Mouse (Mus musculus) brain, embryonic 18.5 days (tissue): ENCODE results near the gene Rexo4.

Experiments used
- DNase-seq: peaks from one replicate; pipeline ENCODE4 v3.0.0-alpha.2; 2012; ENCODE audit warnings: low read depth, low spot score

The Rexo4 gene

DNA sequence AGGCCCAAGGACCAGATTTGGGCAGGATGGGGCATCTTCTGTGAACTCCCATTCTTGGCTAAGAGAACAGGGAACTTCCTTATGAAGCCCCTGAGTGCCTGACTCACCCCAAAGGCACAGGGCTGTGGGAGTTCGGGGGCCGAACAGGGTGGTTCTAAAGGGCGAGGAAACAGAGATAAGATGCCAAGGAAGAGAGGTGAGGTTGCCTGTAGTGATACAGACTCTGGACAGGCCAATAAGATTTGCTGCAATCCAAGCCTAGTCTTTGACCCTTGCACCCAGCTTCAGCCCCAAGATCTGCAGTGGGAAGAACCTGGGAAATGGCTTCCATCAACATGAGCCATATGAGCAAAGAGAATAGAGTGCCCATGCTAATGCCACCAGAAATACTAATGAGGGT, 20.9 kb downstream of the Rexo4 start:
- DNase-seq: no peak

DNA sequence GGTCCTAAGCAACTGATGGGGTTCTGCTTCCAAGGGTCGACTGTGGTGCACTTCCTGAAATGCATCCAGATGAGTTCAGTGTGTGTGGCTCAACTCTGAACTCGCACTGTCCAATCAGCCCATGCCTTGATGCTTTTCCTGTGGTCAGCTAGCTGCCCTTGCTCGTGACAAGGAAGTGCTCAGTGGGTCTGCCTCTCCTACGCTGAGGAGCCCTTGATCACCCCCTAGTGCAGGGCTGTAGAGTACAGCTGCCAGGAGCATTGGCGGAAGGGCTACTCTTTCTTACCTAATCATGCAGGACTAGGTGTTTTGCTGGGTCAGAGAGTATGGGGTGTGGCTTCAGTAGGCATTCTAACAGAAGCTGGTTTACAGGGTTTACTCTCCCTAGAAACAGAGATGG, 22.6 kb downstream of the Rexo4 start:
- no peak for DNase-seq

DNA sequence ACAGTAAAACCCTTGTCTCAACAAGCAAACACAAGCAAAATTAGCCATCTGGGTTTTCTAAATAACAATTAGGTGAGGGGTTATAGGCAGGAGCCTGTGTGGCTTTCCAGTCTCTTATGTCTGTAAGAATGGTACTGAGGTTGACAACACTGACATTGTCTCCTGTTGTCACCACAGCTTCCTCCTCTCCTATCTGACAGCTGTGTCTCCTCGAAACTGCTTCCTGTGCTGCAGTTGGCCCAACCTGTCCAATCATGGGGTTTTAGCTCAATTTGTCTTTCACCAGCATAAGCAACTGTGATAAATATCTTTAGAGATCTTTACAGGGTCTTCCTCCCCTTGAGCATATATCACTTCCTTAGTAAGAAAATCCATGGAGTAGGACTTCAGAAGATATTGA, 27.8 kb downstream of the Rexo4 start:
- no peak for DNase-seq

DNA sequence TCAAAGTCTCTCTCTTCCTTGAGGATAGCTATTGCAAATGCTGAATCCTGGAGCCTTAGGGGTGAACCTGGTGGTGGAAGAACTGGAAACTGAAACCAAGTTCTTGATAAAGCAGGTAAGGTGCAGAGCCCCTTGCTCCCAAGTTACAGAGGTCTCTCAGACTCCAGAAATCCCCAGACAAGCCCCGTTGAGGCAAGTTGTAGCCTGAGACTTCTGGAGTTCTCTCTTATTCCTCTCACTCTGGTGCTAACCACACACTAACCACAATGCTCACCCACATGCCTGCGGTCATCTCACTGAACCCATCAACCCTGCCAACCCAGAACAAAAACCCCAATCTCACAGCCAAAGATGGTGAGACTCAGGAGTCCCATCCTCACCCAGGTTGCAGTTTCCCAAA, 28.9 kb downstream of the Rexo4 start:
- DNase-seq: no peak

DNA sequence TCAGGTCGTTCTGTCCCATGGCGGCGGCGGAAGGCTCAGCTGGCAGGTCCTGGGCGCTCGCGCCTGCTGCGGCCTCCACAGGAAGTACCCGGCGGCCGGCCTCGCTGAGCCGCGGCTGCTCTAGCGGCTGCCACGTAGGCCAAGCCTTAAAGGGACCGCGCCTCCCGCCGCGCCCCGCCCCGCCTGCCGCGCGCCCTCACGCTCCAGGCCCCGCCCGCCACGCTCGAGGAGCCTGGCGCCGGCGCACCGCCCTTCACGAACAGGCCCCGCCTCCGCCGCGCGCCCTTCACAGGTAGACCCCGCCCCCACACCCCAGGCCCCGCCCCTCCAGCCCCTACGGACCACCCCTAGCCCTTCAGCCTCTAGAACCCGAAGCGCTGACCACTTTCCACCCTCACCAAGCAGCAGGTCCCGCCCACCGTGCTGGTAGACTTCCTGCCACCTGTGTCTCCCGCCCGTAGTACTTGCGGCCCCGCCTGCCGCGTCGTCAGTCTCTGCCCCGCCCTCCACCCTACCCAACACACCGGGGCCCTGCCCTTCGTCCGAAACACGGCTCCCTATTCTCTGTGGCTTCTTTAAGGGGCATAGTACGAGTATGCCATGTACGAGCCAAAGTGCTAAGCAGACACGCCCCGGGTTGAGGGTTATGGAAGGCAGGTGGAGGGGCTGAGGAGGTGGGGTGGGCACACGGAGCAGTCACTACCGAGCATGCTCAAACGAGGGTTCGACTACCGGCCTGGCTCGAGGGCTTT, 30.7 kb downstream of the Rexo4 start, which contains the start of the genes Surf4 and Stkld1:
Surf4 (minus strand) TSS at position 625 of the 752 bp plus-strand sequence.
Stkld1 (plus strand) TSS at position 744 of the 752 bp plus-strand sequence.
- DNase-seq: peak; percentile 81

DNA sequence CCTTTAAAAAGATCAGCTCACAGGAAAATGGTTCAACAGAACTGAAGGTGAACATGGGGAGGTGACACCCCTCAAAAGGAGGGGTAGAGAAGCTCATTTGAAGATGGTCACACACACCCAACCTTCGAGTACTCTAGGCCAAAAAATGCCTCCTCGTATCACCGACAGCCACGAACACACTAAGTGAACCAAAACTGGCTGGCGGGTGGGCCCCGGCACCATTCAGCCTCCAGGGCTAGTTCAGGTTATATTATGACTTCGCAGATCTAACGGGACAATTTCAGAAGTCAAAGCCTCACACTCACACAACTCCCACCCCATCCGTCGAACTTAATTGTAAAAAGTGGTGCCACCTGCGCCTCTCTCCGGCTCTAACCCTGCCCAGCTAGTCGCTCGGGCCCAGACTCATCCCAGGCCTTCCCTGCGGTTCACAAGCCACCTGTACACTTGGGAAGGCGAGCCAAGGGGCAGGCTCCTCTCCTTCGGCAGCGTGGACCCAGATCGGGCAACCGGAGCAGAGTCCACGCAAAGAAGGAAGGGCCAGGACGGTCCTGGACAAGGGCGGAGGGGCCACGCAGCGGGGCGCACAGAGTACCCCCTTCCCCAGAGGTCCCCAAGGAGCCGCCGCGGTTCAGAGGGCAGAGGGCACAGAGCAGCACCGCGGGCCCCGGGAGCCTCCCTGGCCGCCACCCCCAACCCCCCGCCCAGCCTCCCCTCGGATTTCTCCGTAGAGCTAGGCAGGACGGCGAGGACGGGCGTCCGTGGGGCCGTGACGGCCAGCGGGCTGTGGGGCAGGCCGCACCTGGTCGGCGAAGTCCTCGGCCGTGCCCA, 31.5 kb downstream of the Rexo4 start:
- DNase-seq: no peak

DNA sequence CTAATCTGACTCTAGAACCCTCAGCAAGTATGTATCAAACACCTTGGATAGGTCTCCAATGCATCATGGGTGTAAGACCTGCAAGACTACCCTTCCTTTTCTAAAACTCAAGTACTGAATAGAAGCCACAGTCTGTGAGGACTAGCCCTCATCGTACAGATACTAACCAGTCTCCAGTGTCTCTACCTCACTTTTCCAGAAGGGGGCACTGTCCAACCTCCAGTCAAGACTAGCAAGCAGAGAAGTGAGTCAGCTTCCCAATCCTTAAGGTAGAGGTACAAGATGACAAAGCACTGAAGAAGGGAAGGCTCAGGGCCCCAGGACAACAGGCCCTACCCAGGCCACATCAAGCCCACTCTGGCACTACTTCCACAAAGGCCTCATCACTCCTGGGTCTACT, 33.8 kb downstream of the Rexo4 start:
- DNase-seq: no peak

DNA sequence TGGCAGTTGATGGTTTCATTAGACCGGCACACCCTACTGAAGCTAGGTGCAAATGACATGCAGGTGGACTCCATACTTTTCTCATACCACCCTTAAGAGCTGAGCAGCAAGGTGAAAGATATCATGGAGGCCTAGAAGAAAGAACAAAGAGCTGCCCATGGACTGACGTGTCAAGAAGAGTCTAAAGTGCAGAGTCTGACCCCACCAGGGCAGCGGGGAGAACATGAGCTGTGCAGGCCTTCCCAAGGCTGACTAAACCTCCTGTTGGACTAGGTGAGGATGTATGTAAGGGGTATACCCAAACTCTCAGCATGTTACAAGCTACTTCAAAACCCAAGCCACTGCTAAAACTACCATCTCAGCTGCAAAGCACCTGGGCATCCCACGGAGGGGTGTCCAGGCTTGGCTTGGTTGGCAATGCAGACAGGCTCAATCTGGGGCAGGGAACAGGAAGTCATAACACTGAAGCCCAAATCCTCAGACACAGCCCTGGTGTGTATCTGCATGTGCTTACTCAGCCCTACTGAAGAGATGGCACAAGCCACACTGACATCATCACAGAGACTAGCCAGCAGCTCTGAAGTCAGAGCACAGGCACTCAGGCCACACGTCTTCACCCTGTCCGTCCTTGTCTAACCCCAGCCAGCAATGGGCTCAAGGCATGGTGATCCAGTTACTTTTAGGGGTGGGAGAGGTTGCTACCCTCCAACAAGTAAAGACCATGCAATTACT, 36.3 kb downstream of the Rexo4 start:
- no peak for DNase-seq

DNA sequence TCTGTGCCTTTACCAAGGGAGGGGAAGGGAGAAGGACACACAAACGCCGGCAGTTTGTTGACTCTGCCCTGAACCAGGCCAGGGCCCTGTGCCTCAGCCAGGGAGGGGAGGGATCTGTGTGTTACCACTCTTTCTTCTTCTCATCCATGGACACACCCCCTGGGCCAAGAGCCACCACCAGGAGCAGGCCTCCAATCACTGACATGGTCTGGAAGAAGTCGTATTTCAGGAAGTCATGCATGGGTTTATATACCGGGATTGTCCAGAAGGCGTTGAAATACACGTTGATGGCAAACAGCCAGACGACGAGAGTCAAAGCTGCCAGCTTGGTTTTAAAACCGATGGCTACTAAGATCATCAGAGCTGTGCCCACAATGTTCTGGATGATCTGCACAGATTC, 42.4 kb downstream of the Rexo4 start:
- DNase-seq: no peak

DNA sequence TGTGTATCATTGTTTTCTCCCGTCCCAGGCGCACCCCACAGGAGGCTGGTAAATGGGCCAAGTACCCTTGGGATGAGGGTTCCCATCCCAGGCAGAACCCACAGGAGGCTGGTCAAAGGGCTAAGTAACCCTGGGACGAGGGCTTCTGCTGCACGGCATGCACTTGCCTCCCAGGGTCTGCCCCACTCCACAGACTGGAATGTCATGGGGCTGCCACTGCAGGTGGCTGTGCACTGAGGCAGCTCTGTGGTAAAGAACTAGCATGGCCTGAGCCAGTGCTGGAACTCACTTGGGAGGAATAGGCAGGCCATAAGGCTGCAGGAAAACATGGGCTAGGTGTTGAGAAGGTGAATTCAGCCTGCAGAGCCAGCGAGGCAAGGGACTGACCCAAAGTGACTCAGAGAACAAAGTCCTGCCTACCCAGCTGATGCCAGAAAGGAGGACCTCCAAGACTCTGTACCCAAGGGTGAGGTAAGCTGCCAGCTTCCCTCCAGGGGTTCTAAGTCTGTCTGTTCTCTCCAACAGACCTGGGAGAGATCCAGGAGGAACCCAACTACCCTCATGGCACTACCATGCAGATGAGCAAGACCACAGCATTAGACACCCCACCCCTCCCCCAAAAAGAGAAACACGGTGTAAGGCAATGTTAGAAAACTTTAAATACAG, 43.9 kb downstream of the Rexo4 start:
- no peak for DNase-seq

DNA sequence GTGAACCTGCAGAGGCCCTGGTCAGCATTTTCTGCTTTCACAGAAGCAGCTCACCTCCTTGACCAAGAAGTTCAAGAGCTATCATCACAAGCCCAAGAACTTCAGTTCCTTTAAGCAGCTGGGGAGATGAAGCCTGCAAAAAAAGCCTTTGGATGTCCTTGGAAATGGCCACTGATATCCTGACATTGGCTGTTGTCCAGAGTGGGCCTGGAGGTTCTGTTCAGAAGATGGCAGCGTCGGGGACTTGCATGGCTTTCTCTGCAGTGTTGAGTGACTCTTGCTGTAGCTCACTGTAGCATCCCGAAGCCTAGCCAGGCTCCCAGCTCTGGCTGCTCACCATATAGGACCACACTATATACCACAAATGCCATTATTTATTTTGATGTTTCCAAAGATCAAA, 44.5 kb downstream of the Rexo4 start:
- DNase-seq: no peak

DNA sequence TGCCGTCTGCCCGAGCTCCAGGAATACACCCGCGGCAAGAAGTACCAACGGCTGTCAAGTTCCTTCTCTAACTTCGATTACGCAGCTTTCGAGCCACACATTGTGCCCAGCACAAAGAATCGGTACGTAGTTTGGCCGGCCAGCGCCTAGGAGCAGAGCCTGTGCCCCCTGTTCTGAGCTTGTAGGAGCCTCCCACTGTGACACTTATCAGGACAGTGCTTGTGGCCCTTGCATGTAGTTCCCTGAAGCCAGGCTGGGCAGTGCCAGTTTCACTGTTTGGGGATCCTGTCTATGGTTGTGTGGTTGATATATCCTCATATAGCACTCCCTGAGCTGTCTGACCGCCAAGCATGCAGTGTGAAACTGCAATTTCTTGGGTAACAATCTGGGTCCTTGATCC, 47.4 kb downstream of the Rexo4 start:
- DNase-seq: no peak

DNA sequence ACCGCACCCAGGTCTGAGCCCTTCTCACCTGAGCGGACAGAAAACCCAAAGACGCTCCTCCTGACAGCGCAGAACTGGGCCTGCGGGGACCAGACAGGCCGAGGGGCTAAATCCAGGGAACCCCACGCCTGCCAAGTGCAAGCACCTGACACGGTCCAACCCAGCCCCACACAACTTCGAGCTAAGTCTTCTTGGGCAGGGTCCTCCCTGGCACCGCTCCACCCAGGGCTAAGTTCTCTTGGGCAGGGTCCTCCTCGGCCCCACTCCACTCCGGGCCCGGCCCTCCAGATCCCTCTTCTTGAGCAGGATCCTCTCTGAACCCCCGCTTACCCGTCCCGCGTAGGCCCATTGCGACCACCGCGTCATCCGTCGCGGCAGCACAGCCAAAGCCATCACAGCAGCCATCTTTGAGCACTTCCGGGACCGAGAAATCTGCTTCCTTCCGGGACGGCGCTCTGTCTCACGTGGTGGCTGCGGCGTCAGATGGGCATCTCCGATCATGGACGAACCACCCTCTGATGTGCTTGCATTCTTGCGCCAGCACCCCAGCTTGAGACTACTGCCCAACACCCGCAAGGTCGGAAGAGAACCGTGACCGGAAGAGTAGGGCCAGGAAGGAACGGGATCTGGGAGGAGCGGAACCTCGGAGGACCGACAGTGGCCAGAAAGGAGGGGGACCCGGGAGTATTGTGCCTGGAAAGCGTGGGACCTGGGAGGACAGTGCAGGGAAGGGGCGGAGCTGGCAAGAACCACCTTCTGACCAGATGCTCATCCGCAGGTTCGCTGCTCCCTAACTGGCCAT, 48.1 kb downstream of the Rexo4 start, which contains the start of the genes Surf2 and Surf1:
Surf2 (plus strand) TSS at position 441 of the 802 bp plus-strand sequence.
Surf1 (minus strand) TSS at position 604 of the 802 bp plus-strand sequence.
- DNase-seq: peak; percentile 75

DNA sequence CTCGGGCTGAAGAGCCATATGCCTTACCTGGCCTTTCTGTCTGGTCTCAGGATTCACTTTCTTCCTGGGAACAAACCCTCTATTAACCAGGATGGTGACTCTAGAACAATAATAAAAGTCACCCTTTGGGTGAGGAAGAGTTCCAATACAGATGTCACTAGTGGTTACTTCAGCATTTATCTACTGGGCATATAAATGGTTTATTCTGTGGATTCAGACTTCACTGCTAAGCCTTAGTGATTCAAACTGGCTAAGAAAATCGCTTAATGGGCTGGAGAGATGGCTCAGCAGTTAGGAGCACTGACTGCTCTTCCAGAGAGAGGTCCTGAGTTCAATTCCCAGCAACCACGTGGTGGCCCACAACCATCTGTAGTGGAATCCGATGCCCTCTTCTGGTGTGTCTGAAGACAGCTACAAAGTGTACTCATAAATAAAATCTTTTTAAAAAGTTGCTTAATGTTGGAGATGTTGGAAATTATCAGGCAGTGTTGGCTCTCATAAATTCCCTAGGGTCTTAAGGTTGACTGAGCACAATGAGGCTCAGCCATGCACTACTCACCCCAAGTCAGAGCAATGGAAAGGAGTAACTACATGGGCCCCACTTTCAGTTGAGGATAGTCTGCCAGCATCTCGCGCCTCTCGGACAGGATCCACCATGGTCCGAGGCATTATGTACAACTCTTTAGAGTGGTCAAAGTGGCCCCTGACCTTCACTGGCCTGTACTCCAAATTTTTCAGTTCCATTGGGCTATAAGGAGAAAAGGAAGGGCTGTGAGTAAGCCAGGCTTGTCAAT, 49.8 kb downstream of the Rexo4 start:
- DNase-seq: no peak

DNA sequence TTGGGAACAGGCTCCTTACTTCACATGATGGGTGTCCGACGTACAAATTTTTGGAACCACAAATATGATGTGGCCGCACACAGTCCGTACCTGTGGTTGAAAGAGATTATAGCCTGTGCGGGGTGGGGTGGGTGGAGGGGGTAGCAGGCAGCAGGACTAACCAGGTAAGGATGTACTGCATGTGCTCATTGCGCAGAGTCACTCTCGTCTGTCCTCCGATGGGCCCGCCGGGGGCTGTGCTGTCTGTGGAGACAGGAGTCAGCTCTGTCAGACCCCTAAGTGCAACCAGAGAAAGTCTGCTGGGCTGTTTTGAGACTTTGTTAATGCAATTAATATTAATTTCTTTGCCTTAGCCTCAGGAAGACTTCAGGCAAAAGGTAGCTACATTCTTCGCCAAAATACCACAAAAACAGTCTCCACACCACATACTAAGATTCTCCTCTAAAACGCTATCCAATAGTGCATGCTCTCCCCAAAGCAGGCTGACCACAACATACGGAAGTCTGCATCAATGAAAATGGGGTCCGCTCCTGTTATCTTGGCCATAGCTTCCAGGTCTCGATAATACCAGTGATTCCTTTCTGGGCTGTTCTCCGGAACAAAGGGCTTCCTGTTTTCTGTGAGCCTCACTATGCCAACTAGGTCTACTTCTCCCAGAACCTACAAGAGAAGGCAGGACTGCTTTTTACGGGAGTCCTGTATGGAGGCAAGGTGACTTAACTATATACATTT, 50.6 kb downstream of the Rexo4 start:
- no peak for DNase-seq

DNA sequence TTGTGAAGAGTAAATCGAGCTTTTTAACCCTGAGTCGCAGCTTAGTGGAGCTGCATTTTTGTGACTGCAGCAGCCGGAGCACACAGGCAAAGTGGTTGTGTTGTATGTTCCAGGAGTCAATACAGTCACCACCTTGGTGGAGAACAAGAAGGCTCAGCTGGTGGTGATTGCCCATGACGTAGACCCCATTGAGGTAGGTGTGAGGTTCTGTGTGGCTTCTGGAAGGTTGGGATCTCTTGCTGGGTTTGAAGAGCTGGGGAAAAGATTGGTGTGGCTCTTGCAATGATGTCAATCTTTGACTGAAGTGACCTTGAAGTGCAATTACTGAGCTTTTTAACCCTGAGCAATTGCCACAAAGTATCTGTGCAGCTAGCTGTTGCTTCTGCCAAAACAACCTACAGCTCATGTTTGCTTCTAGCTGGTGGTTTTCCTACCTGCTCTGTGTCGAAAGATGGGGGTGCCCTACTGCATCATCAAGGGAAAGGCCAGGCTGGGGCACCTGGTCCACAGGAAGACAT, 51.9 kb downstream of the Rexo4 start:
- no peak for DNase-seq

DNA sequence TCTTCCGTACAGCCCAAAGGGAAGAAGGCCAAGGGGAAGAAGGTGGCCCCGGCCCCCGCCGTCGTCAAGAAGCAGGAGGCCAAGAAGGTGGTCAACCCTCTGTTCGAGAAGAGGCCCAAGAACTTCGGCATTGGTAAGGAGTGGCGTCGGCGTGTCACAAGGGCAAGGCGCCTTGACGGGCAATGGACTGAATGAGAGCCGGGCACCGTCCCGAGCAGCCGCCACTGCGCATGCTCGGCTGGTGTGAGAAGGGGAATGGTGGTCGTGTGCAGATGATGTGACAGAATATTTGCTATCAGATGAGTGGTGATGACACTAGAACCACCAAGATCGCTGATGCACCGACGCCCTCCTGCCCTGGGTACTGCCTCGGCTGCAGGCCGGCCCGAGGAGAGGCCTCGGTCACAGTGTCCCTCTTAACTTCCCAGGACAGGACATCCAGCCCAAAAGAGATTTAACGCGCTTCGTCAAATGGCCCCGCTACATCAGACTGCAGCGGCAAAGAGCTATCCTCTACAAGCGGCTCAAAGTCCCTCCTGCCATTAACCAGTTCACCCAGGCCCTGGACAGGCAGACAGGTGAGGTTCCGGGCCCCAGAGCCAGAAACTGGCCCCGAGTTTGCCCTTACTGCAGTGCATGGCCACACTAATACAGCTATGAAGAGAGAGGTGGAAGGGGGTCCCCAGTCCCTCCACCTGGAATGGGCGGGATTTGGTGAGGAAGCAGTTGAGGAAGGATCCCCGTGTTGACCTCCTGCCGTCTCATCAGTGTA, 53.0 kb downstream of the Rexo4 start:
- no peak for DNase-seq
